Mouse (Mus musculus): ENCODE measurements around the gene Serpini1.
"Not testable (repeated sequence)": the region's sequence is repeated elsewhere in the genome, so short reads cannot be mapped to it uniquely, and the experiment has no call there.

Gene Serpini1

GRCm38 (mm10) chr3:75635648-75636047 is 78.3 kb downstream of the Serpini1 start:
- no peak for DNase-seq (ENCODE audit: low spot score)

DNA sequence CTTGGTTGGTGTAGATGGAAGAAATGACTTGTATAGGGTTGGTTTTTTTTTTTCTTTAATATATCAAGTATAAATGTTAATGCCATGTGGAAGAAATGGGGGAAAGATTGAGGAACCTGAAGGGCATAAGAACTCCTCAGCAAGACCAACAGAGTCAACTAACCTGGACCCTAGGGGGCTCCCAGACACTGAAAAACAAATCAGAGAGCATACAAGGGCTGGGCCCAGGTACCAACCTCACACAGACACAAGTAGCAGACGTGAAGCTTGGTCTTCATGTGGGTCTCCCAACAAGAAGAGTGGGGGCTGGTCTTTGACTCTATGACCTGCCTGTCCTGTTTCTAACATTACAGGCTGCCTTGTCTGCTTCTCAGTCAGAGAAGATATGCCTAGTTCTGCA is 82.2 kb downstream of the Serpini1 start:
- DNase-seq (ENCODE audit: low spot score), result no peak

- DNase-seq (ENCODE audit: low spot score), result no peak
Measured at GRCm38 (mm10) chr3:75647542-75647941, 90.2 kb downstream of the Serpini1 start.

- DNase-seq (ENCODE audit: low spot score), result no peak
Measured at GRCm38 (mm10) chr3:75648226-75648625, 90.9 kb downstream of the Serpini1 start.

GRCm38 (mm10) chr3:75650416-75651154 is 93.2 kb downstream of the Serpini1 start:
- not testable (repeated sequence) for DNase-seq (ENCODE audit: low spot score)

DNA sequence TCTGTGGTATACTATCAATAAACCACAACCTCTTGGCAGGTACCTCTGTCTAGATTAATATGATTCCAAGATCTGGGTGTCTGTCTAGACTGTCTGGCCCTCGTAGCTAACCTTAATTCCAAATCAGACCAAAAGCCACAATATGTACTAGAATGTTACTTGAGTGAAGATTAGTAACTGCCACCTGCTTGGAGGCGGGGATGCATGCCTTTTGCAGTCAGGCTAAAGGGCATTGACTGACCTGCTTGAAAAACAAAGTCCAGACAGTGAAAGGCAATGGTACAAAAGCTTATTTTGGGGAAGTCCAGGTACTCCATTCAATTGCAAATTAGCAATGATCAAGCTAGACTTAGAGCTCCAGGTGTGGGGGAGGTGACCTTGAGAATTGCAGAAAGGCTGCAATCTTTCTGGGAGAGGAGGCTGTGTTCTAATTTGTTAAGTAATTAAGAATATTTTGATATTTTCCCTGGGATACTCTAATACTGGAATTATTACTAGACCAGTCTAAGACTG is 94.3 kb downstream of the Serpini1 start:
- no peak for DNase-seq (ENCODE audit: low spot score)

GRCm38 (mm10) chr3:75653901-75654300 is 96.6 kb downstream of the Serpini1 start:
- DNase-seq (ENCODE audit: low spot score), result not testable (repeated sequence)

DNA sequence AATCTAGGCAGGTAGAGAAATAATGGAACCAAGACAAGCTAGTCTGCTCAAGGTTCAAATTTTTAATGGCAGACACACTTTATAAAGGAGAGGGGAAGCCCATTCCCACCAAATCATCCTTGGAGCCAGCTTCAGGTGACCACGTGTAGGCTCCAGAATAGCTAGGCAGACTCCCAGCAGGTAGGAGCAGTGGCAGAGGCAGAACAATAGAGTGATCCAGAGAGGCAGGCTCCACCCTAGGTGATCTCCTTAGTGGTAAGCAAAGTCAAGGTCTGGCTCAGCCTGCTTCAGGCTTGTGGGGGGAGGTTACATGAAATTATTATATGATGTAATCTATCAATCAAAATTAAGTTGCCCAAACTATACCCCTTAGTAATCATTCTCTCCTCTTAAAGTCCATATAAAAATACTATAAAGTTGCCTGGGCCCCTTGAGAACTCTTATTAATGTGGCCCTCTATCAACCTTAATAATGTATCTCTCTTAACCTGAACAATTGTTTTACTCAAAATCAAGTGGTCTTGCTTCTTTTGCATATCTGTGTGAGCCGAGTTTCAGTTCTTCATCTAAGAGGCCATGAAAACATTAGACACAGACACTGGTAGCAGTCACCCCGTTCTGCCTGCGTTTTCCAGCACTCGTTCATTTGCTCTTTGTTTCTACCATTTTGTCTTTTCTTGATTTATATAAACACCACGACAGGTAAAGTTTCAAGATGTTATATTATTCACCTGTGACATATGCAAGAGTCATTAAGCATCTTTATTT is 98.4 kb downstream of the Serpini1 start:
- no peak for DNase-seq (ENCODE audit: low spot score)

GRCm38 (mm10) chr3:75666962-75667361 is 109.6 kb downstream of the Serpini1 start:
- no peak for DNase-seq (ENCODE audit: low spot score)

DNA sequence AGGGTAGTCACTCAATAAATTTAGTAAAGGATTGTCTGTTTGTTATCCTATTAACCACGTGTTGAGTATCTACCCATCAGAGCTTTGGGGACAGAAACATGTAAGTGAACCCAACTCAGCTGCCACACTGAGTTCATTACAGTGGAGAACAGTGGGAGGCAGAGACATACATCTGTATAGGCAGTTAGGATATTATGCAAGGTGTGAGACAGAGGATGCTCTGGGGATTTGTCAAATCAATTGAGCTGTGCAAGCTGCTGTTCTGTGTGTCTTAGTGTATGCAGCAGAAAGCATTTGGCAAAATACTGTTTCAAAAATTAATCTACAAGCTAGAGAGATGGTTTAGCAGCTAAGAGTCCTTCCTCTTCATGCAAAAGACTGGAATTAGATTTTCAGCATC is 113.1 kb downstream of the Serpini1 start:
- DNase-seq (ENCODE audit: low spot score), result no peak

DNA sequence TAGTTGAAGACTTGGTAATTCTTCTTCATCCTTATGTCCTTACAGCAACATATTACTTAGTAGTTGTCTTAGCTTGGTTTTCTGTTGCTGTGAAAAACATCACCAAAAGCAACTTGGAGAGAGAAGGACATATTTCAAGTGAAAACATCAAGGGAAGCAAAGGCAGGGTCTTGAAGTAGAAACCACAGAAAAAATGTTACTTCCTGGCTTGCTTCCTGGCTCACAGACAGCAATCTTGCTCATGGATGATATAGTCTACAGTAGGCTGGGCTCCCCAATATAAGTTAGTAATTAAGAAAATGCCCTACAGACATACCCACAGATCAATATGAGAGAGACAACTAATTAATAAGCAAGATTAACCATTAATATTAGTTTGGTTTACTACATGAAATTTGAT is 125.5 kb downstream of the Serpini1 start:
- DNase-seq (ENCODE audit: low spot score), result no peak

DNA sequence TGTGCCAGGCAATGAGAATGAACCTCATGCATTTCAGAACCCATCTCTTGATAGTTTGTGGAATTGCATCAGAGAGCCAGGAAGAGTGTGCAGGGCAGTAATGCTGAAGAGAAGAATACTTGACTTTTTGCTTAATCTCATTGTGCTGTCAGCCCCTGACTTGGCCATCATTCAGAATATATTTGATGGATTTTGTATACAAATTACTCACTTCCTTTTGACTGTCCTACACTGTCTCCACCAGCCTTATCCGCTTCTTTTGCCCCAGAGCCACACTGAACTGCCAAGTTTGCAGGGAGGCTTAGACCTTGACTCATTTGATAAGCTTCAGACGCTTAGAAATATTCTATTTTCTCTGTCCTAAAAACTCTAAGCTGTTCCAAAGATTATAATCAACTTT is 129.4 kb downstream of the Serpini1 start:
- no peak for DNase-seq (ENCODE audit: low spot score)

DNA sequence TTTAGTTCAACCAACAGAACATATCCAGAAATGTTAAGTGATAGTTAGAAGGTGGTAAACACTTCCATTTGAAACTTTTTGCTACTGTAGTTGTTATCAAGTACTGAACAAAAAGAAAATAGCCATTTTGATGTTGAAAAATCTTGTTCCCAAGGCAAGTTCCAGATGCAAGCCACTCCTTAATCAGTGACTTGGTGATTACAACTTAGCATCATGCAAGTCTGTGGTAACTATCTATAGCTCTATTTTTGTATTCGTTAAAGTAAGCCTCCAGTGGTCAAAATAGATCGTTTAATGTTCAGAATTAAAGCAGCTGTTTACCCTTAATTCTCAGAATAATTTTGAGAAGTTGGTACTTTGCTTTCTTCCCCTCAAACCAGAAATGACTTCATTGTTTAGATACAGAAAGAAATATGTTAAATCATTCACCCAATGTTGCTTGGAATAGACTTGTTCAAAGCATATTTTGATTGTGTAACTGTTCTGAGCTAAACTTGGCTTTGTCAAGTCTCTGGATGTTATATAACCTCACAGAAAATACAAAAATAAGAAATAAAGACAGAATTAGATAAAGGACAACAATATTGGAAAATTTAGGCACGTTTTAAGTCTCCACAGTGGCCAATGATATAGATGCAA is 130.0 kb downstream of the Serpini1 start:
- DNase-seq (ENCODE audit: low spot score), result no peak

DNA sequence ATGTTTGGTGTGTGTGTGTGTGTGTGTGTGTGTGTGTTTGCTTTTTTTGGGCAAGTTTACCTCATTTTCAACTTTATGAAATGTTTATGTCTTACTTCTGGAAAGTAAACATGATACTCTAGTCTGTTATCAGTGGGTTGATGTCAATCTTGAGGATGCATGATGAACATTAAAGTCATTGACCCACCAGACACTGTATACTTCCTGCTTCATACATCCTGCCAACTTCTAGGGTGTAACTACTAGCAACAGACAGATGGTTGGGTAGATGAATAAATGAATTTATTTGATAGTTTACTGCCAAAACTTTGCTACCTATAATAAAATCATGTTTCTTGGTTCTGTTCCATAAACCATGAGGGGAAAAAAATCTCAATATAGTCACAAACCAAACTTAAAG is 133.0 kb downstream of the Serpini1 start:
- no peak for DNase-seq (ENCODE audit: low spot score)

GRCm38 (mm10) chr3:75692088-75692487 is 134.7 kb downstream of the Serpini1 start:
- no peak for DNase-seq (ENCODE audit: low spot score)
